Mouse (Mus musculus): Measurements from ENCODE around the gene Cct8. TPM values are rescaled to one million over a fixed set of nuclear protein-coding genes. Genes with fewer than 3 reads are reported as not detected.
A peak's percentile ranks its signal among the peaks of the same experiment; 100 is the strongest.
"Not testable (repeated sequence)": the region's sequence is repeated elsewhere in the genome, so short reads cannot be mapped to it uniquely, and the experiment has no call there.

The Cct8 gene
- polyA plus RNA-seq, 1 experiment, result 23.5 TPM

DNA sequence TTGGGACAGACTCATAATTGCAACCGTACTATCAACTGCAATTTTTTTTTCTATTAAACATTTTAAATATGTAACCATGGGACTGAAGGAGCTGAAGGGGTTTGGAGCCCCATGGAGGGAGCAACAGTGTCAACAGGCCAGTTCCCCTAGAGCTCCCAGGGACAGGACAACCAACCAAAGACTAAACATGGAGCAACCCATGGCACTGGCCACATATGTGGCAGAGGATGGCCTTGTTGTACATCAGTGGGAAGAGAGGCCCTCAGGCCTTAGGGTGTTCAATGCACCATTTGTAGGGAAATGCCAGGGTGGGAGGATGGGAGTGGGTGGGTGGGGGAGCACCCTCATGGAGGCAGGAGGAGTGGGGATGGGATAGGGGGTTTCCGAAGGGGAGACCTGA, 1.1 kb upstream of the Cct8 start:
- no peak for TF ChIP-seq POLR2A (IDR thresholded peaks at IDR 0.05; ENCODE audit: borderline replicate concordance, extremely low read depth, low read depth, low read length)
- TF ChIP-seq CTCF (IDR thresholded peaks at IDR 0.05; ENCODE audit: insufficient read depth, low read length), result no peak
- 94% methylated on average over 2 of the region's 2 CpGs for WGBS
- H3K4me1 ChIP-seq (ENCODE audit: control insufficient read depth, insufficient read depth, low read length), result peaks cover 4% of the 10 kb centered on the region; the same call in 1 of the 2 replicates
- no peak for DNase-seq
- no peak overlapping the region for H3K4me3 ChIP-seq (replicated peaks; ENCODE audit: extremely low read depth, low read depth, low read length)

GRCm38 (mm10) chr16:87494955-87495655, 568 bp downstream of the Cct8 start:
- Histone ChIP-seq H3K4me3 (replicated peaks; ENCODE audit: extremely low read depth, low read depth, low read length) (peak overlapping the region; percentile 89), H3K4me1 (ENCODE audit: control insufficient read depth, insufficient read depth, low read length) (peaks cover 3% of the 10 kb centered on the region; the same call in 1 of the 2 replicates)
- WGBS, result under 1% methylated on average over 39 of the region's 39 CpGs
- no peak for DNase-seq
- TF ChIP-seq POLR2A (IDR thresholded peaks at IDR 0.05; ENCODE audit: borderline replicate concordance, extremely low read depth, low read depth, low read length) (no peak), CTCF (IDR thresholded peaks at IDR 0.05; ENCODE audit: insufficient read depth, low read length) (no peak)

GRCm38 (mm10) chr16:87492191-87492792, 3.4 kb downstream of the Cct8 start:
- DNase-seq, result not testable (repeated sequence)
- WGBS, result 94% methylated on average over 12 of the region's 12 CpGs

GRCm38 (mm10) chr16:87488605-87489004, 7.1 kb downstream of the Cct8 start:
- 57% methylated on average over 2 of the region's 2 CpGs for WGBS
- H3K4me3 ChIP-seq (replicated peaks; ENCODE audit: extremely low read depth, low read depth, low read length), result no peak overlapping the region
- H3K4me1 ChIP-seq (ENCODE audit: control insufficient read depth, insufficient read depth, low read length), result no peaks in the 10 kb centered on the region
- TF ChIP-seq POLR2A (IDR thresholded peaks at IDR 0.05; ENCODE audit: borderline replicate concordance, extremely low read depth, low read depth, low read length), result no peak
- no peak for TF ChIP-seq CTCF (IDR thresholded peaks at IDR 0.05; ENCODE audit: insufficient read depth, low read length)
- no peak for DNase-seq

More at GRCm38 (mm10) chr16:87492191-87492792, 3.4 kb downstream of the Cct8 start:
- not testable (repeated sequence) for H3K4me3 ChIP-seq (replicated peaks; ENCODE audit: extremely low read depth, low read depth, low read length); H3K4me1 ChIP-seq (ENCODE audit: control insufficient read depth, insufficient read depth, low read length)

DNA sequence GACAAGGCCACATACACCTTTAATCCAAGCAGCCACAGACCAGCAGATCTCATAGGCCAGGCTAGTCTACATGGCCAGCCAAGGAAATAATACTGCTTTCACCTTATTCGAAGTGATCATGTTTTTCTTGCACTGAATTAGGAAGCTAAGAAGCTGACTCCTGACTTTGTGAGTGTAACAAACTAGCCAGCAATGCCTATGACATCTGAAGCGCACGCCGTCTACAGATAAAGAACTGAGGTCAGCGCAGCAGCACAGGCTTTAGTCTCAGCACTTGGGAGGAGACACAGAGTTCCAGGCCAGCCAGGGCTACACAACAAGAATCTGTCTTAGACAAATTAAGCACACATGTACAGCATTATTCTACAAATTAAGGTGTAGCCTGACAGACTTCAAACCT, 8.9 kb downstream of the Cct8 start:
- TF ChIP-seq POLR2A (IDR thresholded peaks at IDR 0.05; ENCODE audit: borderline replicate concordance, extremely low read depth, low read depth, low read length) (no peak), CTCF (IDR thresholded peaks at IDR 0.05; ENCODE audit: insufficient read depth, low read length) (no peak)
- no peaks in the 10 kb centered on the region for H3K4me1 ChIP-seq (ENCODE audit: control insufficient read depth, insufficient read depth, low read length)
- no peak overlapping the region for H3K4me3 ChIP-seq (replicated peaks; ENCODE audit: extremely low read depth, low read depth, low read length)
- 95% methylated on average over 5 of the region's 5 CpGs for WGBS
- no peak for DNase-seq

DNA sequence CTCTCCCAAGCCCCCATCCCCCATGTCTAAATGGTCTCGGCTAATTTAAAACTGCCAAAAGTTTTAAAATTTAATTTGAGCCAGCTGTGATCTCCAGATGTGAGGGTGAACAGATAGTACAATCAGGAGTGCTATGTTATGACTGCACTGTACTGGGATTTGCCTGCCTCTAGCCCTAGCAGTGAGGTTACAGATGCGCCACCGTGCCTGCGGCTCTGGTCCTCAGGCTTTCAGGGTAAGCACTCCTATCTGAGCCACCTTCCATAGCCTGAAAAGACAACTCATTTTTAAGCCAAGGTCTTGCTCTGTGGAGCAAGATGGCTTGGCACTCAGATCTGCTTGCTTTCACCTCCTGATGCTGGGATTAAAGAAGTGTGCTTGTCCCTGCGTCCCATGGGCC, 11.3 kb downstream of the Cct8 start:
- DNase-seq, result no peak
- no peaks in the 10 kb centered on the region for H3K4me1 ChIP-seq (ENCODE audit: control insufficient read depth, insufficient read depth, low read length)
- 93% methylated on average over 5 of the region's 5 CpGs for WGBS
- no peak overlapping the region for H3K4me3 ChIP-seq (replicated peaks; ENCODE audit: extremely low read depth, low read depth, low read length)
- TF ChIP-seq POLR2A (IDR thresholded peaks at IDR 0.05; ENCODE audit: borderline replicate concordance, extremely low read depth, low read depth, low read length) (no peak), CTCF (IDR thresholded peaks at IDR 0.05; ENCODE audit: insufficient read depth, low read length) (no peak)

GRCm38 (mm10) chr16:87470579-87470978, 25.1 kb downstream of the Cct8 start:
- TF ChIP-seq POLR2A (IDR thresholded peaks at IDR 0.05; ENCODE audit: borderline replicate concordance, extremely low read depth, low read depth, low read length) (no peak), CTCF (IDR thresholded peaks at IDR 0.05; ENCODE audit: insufficient read depth, low read length) (no peak)
- no peaks in the 10 kb centered on the region for H3K4me1 ChIP-seq (ENCODE audit: control insufficient read depth, insufficient read depth, low read length)
- H3K4me3 ChIP-seq (replicated peaks; ENCODE audit: extremely low read depth, low read depth, low read length), result no peak overlapping the region
- no peak for DNase-seq
- WGBS, result 81% methylated on average over 4 of the region's 4 CpGs

- no peak for TF ChIP-seq POLR2A (IDR thresholded peaks at IDR 0.05; ENCODE audit: borderline replicate concordance, extremely low read depth, low read depth, low read length)
- TF ChIP-seq CTCF (IDR thresholded peaks at IDR 0.05; ENCODE audit: insufficient read depth, low read length), result no peak
- WGBS, result 96% methylated on average over 3 of the region's 3 CpGs
- no peak overlapping the region for H3K4me3 ChIP-seq (replicated peaks; ENCODE audit: extremely low read depth, low read depth, low read length)
- no peak for DNase-seq
- H3K4me1 ChIP-seq (ENCODE audit: control insufficient read depth, insufficient read depth, low read length), result peaks cover 11% of the 10 kb centered on the region
Observed at GRCm38 (mm10) chr16:87458752-87459151, 36.9 kb downstream of the Cct8 start.

- no peak for TF ChIP-seq POLR2A (IDR thresholded peaks at IDR 0.05; ENCODE audit: borderline replicate concordance, extremely low read depth, low read depth, low read length)
- no peak for TF ChIP-seq CTCF (IDR thresholded peaks at IDR 0.05; ENCODE audit: insufficient read depth, low read length)
- Histone ChIP-seq H3K4me3 (replicated peaks; ENCODE audit: extremely low read depth, low read depth, low read length) (peak overlapping the region; percentile 72), H3K4me1 (ENCODE audit: control insufficient read depth, insufficient read depth, low read length) (peaks cover 11% of the 10 kb centered on the region)
- WGBS, result under 1% methylated on average over 38 of the region's 38 CpGs
- no peak for DNase-seq
Observed at GRCm38 (mm10) chr16:87455180-87455611, 40.5 kb downstream of the Cct8 start.
